Mouse (Mus musculus) lung, adult 2 months (tissue): Measurements from ENCODE around the gene Ckb.

Experiments used
- CTCF ChIP-seq: fragments of 200-500 bp; IDR thresholded peaks from 2 replicates; pipeline ENCODE4 v1.5.1; 2011; ENCODE audit warnings: mild to moderate bottlenecking, low read length, control low read depth; ENCODE audit not compliant: insufficient read depth
- POLR2A ChIP-seq: fragments of 200-500 bp; IDR thresholded peaks from 2 replicates; pipeline ENCODE4 v1.6.1; 2011; ENCODE audit warnings: low read depth, mild to moderate bottlenecking, control low read depth, low read length, borderline replicate concordance; ENCODE audit errors: extremely low read depth

GRCm38 (mm10) chr12:111713004-111713651 is 41.0 kb upstream of the Ckb start, which contains the start of the genes Bag5 and Apopt1:
- TF ChIP-seq POLR2A (peak; percentile 78), CTCF (no peak)
